Mouse (Mus musculus) E14TG2a.4 (cell line): Measurements from ENCODE around the gene Gid8.

Experiments used
- CTCF ChIP-seq: conservative IDR thresholded peaks from 2 replicates; pipeline ENCODE4 v1.5.1; 2014; ENCODE audit warnings: low read length
- POU5F1 ChIP-seq: IDR thresholded peaks from 2 replicates; pipeline ENCODE4 v1.6.1; 2014; ENCODE audit warnings: low read length, borderline replicate concordance

DNA sequence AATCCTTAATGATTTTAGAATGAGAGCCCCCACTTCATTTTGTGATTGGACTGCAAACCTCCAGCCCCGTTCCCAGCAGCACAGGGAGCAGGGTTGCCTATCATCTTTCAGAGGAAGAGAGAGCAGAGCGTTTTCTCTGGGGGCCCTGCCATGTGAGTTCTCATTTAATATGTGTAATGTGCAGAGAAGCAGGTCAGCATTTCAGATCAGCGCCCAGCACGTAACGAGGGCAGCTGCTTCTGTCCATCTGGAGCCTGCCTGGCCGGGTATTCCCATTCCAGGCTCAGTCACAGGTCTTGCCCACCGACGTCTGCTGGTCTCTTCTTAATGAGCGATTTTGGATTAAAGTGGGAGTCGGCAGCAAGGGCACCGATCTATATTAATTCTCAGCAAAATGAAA is 55.1 kb downstream of the Gid8 start:
- TF ChIP-seq CTCF (no peak), POU5F1 (no peak)
